Mouse (Mus musculus) adrenal gland, postnatal 4 days (tissue): ENCODE results near the gene Wdr70. TPM values are rescaled to one million over a fixed set of nuclear protein-coding genes. Genes with fewer than 3 reads are reported as not detected.
"Not testable (repeated sequence)": the region's sequence is repeated elsewhere in the genome, so short reads cannot be mapped to it uniquely, and the experiment has no call there.

ENCODE experiments used
- DNase-seq, 2 experiments: peaks; one replicate each; pipeline ENCODE4 v3.0.0; 2021 to 2022; ENCODE audit warnings: low spot score in 2 of 2, mixed read lengths in 2 of 2
- long read RNA-seq, 2 experiments: library from polyadenylated mRNA; stranded (forward); transcript quantifications; one replicate each; pipeline ENCODE4 v2.0.0; 2021
- total RNA-seq, 2 experiments: library from RNA; stranded (reverse); gene quantifications; 2 replicates each; pipeline ENCODE4 v1.2.3; 2021

Wdr70 gene
- total RNA-seq, result 10 to 100 TPM; 31.3 to 31.5 TPM
- long read RNA-seq, experiment 1, transcript Wdr70-201 (18 exons, 2,126 nt), result minor isoform, 11 of 31 reads
- long read RNA-seq, experiment 1, transcript Wdr70-203 (4 exons, 1,130 nt), result major isoform, 12 of 31 reads
- long read RNA-seq, experiment 1, partial matches to known transcripts, result 1 of 31 reads
- long read RNA-seq, experiment 1, other reads (novel, unspliced or antisense), result 7 of 31 reads
- long read RNA-seq, experiment 2, transcript Wdr70-203 (4 exons, 1,130 nt), result major isoform, 18 of 45 reads
- long read RNA-seq, experiment 2, transcript Wdr70-201 (18 exons, 2,126 nt), result minor isoform, 14 of 45 reads
- long read RNA-seq, experiment 2, partial matches to known transcripts, result 8 of 45 reads
- long read RNA-seq, experiment 2, other reads (novel, unspliced or antisense), result 5 of 45 reads

DNA sequence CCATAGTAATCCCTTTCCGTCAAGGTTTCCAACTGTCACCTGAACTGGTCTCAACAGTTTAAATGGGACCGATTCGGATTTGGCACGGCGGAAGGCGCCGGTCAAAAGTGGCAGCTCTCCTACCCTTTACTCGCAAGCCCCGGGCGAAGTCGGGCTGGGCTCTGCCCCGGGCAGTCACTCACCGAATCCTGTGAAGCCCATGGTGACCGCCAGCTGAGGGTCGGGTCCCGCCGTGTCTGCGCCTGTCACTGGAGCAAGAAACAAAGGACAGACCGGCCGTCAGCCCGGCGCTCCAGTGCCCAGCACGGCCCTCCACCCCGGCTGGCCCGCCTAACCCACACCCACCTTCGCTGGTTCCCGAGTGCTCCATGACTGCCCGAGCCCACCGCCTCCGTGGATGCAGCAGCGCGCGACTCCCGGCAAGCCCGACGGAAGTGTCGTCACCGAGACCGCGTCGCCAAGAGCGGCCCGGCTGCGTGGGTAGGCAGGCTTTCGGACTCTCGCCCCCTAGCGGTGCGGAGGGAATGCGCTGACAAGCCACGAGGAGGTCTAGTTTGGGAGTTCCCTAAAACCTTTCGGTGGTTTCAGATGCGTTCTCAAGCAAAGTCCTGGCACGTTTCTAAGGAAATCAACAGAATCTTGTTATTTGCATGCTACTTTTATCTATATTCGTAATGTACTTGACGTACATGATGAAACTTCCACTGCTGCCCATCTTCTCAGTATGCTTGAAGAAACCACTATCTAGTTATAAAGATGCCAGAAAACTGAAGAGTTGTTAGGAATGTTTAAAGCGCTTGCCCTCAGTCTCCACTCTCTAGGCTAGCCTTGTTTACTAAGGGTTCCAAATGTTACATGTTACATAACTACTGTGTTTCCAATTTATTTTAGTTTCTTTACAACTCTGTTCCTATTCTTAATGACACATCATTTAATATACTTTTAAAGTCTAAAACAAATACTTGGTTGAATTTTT lies at the start of gene Wdr70:
Gene Wdr70, minus strand, starts transcription at position 436 of the 976 bp plus-strand sequence.
- peak; percentile 94 to 97 for DNase-seq

DNA sequence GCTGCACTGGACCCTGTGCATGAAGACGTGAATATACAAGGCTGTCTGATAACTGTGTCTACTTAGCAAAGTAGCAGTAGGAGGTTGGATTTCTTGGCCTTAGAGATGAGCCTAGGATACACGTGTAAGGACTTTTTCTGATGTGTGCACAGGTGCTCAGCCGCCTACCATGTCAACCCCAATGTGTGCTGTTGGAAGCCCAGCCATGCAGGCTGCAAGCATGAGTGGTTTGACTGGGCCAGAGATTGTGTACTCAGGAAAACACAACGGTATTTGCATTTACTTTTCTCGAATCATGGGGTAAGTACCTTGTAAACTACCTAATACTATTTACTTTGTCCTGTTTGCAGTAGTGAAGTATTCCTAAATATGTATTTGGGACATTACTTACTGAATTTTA lies 36.6 kb upstream of the Wdr70 start:
- DNase-seq, result no peak

DNA sequence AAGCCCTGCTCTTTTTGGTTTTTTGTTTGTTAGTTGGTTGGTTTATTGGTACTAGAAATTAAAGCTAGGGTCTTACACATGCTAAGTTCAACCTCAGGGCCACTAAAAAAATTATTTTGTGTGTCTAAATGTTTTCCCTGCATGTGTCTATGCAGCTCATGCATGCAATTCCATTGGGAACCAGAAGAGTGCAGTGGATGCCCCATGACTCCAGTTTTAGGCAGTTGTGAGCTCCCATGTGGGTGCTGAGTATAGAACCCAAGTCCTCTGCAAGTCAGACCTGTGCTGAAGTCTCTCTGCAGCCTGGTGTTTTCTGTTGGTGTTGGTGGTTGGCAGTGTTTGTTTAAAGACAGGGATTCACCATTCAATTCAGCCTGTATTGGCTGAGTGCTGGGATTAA lies 32.8 kb upstream of the Wdr70 start:
- no peak for DNase-seq

DNA sequence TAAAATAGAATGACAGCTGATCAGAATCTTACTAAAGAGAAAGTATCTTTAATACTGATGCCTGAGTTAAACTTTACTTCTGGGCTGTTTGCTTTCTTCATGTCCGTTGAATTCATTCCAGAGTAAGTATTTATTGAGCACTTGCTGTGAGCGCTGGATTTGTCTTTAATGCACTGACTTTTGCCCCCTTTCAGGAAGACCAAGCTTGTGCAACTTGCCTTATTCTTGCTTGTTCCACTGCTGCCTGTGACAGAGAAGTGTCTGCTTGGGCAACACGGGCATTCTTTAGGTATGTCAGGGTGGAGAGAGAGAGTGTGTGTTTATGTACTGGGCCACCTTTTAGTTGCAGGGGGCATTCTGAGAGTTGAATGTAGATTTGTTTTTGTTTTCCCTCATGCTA lies 32.3 kb upstream of the Wdr70 start:
- DNase-seq, result no peak

DNA sequence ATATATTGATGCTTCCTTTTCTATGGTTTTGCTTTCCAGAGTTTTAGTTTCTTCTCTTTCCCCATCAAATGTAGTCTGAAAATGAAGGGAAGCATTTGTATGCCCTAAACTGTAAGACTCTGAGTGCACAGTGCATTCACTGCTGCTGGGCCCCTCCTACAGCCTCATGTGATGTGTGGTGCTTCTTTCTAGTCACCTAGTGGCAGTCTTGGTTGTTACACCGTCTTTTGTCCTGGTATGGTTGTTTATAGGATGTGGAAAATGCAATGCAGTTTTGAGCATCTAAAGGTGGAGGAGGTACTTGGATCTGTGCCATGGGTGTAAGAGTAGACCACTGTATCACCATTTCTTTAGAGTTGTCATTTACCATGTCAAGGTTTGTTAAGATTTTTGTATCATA lies 30.3 kb upstream of the Wdr70 start:
- DNase-seq, result no peak

DNA sequence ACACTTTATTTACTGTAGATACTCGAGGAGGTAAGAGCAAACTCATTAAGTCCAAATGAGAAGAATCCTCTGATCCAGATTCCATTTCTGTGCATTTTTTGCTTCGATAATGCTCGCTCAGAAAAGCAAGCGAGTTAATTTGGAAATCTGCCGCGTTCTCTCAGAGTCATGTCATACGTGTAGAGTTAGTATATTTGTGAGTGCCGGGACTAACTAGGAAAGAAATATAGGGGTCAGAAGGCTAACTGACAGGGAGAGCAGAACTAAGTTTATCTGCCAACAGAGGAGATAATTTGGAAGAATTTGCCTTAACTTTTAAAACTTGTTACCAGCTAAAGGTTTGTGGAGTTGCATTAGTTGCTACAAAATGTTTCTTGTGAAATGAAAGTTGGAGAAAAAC lies 10.8 kb upstream of the Wdr70 start:
- DNase-seq, result no peak

DNA sequence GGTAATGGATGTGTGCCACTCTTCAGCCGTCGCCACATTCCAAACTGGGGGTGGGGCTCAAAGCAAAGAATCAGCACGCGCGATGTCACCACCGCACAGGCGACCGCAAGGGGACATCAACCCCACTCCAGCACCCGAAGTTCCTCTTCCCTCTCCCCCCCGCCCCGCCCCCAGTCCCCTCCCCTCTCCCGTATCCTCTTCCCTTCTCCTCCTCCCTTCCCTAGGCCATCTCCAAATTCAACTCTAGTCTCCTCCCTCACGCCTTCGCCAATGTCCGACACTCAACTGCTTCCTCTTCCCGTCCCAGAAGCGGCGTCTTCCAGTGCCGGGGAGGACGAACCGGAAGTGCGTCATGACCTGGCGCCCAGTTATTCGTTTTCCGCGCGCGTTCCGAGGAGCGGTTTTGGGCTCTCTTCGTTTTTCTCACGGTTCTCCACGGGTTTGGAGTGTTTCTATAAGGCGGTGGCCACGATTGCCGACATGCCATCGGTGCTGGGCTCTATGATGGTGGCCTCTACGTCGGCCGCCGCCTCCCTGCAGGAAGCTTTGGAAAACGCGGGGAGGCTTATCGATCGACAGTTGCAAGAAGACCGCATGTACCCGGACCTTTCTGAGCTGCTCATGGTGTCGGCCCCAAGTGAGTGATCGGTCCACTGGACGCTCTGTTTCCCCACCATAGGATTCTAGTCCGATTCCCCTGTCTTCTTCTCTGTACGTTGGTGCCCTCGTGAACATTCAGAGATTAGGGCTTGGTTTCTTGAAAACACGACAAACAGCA lies 10.1 kb upstream of the Wdr70 start, which contains the start of gene Nup155:
Gene Nup155, plus strand, starts transcription at position 308 of the 778 bp plus-strand sequence.
- peak; percentile 75 to 78 for DNase-seq

DNA sequence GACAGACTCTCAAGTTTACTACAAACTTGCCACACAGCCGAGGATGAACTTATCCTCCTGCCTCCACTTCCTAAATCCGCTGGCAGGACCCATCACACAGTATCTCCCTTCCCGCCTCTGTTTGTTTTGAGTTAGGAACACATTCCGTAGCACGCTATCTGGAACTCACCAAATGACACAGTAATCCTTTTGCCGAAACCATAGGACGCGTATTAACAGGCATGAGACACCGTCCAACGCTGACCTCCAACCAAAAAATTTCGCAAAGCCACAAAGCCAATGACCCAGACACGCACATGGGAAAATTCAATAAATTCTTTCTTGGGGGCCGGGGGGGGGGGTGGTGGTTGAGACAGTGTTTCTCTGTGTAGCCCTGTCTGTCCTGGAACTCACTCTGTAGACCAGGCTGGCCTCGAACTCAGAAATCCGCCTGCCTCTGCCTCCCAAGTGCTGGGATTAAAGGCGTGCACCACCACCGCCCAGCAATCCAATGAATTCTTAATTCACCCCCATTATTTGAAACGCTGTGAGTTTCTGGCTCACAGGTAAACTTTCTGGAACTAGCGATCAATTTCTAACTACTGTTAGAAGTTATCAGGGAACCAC lies 9.5 kb upstream of the Wdr70 start:
- no peak for DNase-seq

DNA sequence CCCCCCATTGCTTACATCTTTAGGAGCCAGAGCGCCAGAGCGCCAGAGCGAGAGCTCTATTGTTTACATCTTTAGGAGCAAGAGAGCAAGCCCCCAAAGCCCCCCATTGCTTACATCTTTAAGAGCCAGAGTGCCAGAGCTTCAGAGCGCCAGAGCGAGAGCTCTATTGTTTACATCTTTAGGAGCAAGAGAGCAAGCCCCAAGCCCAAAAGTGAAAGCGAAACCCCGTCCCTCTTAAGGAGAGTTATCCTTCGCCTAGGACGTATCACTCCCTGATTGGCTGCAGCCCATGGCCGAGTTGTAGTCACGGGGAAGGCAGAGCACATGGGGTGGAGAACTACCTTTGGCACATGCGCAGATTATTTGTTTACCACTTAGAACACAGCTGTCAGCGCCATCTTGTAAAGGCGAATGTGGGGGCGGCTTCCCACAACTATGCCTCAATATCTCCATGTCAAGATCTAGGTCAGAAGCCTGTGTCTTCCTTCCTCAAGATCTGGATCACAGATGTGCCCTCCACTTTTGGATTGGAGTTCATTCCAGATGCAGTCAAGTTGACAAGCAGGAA lies 3.0 kb upstream of the Wdr70 start:
- not testable (repeated sequence) for DNase-seq

DNA sequence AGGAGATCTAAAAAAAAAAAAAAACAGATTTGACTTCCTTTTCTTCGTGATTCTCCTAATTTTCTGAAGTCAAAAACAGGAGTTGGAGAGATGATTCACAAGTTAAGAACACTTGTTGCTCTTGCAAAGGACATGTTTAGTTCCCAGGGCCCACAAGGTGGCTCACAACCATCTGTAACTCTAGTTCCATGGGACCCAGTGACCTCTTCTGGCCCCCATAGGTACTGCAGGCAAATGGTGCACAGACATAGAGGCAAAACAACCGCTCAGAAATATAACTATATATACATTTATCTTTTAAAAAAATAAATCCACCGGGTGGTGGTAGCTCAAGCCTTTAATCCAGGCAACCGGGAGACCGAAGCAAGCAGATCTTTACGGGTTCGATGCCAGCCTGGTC lies 1.2 kb downstream of the Wdr70 start:
- DNase-seq, result peak in 1 of 2 experiments; percentile 22

DNA sequence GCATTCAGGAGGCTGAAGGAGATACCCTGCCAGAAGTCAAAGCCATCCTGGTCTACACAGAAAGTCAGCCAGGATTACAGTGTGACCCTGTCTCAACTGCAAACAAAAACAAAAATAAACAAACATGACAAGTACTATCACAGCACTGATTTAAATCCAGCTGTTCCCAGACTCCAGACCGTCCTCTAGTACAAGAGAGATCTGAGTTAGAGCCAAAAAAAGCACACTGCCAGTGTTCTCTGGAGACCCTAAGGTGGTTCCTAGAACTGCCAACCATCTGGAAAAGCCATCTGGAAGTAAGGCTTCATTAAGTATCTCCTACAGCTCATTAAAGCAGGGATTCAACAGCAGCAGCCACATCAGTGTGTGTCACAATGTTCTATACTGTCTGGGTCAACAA lies 6.3 kb downstream of the Wdr70 start:
- DNase-seq, result not testable (repeated sequence)

DNA sequence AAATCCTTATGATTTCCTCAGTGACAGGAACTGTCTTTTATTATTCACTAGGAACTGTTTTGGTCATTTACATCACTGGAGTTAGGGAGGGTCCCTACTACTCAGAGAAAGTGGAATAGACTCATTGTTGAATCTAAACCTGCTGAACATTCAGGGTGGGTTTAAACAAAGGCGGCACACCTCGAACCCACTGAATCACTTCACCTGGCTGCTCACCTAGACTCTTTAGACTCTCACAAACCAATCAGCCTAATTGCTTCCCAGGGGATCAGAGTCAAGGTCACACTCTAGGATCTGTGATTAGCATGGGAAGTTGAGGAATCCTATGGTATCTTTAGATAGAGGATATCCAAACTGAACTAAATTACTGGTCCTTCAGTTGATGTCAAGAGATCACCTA lies 8.3 kb downstream of the Wdr70 start:
- DNase-seq, result no peak

DNA sequence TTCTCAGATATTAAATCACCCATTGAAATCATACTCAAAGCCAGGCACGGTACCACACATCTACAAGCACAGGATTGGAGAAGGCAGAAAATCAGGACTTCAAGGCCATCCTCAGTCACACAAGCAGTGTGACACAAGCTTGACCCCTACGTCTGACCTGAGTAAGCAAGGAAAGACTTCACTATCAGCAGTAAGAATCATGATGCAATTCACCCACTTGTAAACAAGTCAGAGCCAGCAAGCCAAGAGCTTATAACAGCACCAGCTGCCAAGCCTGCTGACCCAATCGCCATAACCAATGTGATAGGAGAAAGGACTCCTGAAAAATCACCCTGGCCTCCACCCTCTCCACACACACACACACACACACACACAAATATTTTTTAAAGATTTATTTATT lies 10.3 kb downstream of the Wdr70 start:
- DNase-seq, result no peak

DNA sequence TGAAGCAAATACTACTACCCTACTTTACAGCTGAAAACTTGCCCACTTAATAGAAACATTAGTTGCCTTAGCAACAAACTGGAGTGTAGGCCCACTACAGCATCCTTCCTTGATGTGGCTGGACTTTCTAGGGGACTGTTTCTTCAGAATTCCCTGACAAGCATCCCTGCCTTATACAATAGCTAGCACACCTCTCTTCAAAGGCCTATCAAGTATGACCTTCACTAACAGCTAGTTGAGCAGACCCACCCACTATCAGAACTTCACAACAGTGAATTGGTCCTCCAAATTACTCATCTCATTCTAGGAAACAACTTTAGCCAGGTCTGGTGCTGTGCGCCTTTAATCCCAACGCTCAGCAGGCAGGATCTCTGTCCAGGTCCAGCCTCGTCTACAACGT lies 11.7 kb downstream of the Wdr70 start:
- no peak for DNase-seq

DNA sequence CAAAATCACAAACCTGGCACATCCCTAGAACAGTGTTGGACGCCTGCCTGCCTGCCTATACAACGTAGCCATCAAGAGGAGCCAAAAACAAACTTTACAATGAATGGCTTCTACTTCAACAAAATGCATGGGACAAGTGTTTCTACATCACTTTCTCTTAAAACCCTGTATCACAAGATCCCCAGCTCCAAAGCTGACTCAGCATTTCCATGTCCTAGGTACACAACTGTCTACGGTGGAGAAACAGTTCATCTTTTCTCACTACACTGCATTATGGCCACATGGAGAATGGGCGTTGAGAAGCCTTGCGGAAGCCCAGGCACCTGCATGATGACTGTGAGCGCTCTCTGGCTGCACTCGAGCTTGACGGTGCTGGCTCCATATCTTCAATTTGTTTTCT lies 16.9 kb downstream of the Wdr70 start:
- no peak for DNase-seq

DNA sequence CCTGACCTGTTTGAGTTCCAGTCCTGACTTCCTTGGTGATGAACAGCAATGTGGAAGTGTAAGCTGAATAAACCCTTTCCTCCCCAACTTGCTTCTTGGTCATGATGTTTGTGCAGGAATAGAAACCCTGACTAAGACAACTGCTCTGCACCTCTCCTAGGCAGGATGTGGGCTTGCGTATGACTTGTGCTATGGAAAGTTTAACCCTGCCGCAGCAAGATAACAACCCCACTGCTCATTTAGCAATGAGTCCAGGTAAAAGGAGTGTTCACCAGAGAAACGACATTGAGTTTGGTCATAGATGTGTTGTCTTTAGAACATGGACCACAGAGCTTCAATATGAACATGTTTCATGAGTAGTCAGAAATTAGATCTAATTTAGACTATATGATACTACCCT lies 25.9 kb downstream of the Wdr70 start:
- not testable (repeated sequence) for DNase-seq

DNA sequence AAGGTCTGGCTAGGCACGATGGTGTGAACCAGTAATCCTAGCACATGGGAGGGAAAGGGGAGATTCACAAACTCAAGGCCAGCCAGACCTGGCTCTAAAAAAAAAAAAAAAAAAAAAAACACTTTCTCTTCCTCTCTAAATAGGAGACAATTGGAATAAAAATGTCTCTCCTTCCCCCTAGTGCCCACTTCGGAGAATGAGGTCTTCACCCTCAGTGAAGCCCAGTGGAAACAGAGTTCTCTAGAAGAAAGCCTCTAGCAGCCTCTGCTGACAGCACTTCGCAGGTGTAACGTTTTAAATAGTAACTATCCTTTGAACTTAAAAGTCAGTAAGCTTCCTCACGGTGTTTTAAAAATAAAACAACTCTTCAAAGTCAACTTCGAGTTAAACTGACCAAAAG lies 33.8 kb downstream of the Wdr70 start:
- no peak for DNase-seq

DNA sequence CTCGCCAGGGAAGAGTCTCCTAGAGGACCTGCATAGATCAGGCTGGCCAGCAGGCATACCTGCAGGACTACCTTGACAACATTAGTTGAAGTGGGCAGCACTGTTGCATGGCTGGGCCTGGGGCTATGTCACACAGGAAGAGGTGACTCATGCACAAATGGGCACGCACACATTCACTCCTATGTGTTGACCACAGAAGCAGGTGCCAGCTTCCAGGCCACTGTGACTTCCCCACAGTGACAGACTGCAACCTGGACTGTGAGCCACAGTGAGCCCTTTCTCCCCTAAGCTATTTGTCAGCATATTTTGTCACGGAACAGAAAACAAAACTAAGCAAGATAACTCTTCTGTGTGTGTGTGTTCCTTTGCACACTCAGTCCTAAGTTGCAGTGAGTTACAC lies 47.8 kb downstream of the Wdr70 start:
- no peak for DNase-seq

DNA sequence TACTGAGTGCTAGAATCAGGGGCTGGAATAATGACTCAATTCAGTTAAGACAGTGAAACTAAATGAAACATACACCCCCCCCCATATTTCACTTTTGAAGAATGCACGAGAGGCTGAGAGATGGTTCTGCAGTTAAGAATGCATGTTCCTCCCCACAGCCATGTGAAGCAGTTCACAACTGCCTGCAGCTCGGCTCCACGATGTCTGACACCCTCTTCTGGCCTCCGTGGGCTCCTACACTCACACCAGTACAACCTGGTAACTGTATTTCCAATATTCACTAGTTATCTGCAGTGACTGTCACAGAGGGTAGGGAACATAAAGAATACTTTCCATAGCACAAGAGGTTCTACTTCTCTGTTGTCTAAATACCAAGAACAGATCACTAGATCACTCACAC lies 59.2 kb downstream of the Wdr70 start:
- no peak for DNase-seq

DNA sequence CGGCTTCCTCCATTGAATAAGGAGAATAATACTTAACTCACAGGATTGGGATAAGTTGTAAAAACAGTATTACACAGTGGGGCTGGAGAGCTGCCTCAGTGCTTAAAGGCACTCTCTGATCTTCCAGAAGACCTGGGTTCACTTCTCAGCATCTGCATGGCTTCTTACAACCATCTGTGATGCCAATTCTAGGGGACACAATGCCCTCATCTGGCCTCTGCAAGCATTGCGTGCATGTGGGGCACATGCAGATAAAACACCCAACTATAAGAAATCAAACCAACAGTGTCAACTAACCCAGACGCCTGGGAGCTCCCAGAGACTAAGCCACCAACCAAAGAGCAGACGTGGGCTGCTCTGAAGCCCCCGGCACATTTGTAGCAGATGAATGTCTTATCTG lies 60.6 kb downstream of the Wdr70 start:
- no peak for DNase-seq

DNA sequence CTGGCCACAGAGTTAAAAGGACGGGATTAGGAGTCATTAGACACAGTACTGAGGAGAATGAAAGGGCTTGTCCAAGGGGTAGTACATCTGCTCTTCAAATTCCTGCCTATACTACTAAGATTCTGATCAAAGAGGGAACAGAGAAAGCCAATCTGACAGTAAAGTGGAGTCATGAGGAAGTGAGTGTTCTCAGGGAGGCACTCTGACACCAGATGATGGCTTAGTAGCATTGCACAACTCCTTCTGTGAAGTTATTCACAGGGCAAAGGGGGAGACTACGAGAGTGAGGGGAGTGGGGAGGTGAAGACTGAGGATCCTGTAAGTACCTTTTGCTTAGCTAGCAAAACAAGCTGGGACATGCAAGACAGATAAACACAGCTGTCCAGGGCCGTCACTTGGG lies 61.2 kb downstream of the Wdr70 start:
- no peak for DNase-seq
